Mouse (Mus musculus): ENCODE measurements around the gene Tbc1d9.

Tbc1d9 gene

DNA sequence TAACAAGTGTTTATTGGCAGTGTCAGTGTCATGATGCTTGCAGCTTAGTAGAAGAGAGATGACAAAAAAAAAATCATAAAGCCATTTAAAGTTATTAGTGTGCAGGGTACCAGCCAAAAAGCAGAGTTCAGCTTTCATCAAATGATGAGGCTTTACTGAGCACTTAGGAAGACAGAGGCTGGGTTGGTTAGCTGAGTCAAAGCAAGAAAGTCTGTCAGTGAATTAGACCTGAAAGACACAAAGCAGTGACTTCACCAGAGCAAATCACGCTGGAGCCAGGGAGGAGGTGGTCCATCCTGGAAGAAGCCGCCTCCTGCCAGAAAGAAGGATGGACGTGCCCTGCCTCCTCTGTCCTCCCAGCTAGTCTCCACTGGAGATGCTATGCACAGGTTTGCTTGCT, 2.8 kb downstream of the Tbc1d9 start:
- H3K27me3 ChIP-seq (ENCODE audit: control insufficient read depth, insufficient read depth, low read length, poor library complexity, severe bottlenecking), result peaks cover 7% of the 10 kb centered on the region; the same call in 1 of the 2 replicates
- no peak for DNase-seq (ENCODE audit: low read depth, low spot score)
- no peaks in the 10 kb centered on the region for H3K36me3 ChIP-seq (ENCODE audit: control insufficient read depth, insufficient read depth, low read length, poor library complexity, severe bottlenecking)

DNA sequence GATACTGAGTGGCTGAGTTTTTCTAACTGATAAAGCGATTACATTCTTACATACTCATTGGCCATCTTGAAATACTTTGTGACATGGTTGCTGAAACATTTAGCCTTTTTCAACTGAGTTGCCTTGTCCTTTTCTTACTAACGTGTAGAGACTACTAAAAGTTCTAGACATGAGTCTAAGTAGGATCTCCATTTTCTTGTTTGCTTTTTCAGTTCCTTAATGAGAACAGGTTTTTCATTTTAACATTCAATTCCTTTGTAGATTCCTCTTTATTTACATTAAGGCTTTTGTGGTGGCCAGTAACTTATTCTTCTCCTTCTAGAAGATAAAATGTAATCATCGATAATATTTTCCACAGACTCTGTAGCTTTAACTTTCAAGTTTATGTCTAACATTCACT, 4.0 kb downstream of the Tbc1d9 start:
- Histone ChIP-seq H3K27me3 (ENCODE audit: control insufficient read depth, insufficient read depth, low read length, poor library complexity, severe bottlenecking) (peaks cover 7% of the 10 kb centered on the region; the same call in 1 of the 2 replicates), H3K36me3 (ENCODE audit: control insufficient read depth, insufficient read depth, low read length, poor library complexity, severe bottlenecking) (no peaks in the 10 kb centered on the region)
- DNase-seq (ENCODE audit: low read depth, low spot score), result no peak

DNA sequence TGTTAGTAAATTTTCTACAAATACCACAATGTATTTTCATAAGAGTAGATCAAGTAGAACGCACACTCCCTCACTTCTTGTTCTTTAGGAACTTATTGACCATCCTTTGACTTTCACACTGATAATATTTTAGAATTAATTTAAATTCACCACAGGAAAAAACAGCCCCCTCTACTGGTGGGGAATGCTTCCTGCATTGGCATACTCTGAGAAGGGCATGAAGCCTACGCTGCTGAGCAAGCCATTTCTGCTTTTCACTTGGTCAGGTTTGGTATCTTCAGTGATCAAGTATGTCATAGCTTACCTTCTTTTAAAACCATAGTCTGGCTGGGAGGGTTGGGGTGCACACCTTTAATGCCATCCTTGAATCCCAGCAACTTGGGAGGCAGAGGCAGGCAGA, 4.6 kb downstream of the Tbc1d9 start:
- no peaks in the 10 kb centered on the region for H3K36me3 ChIP-seq (ENCODE audit: control insufficient read depth, insufficient read depth, low read length, poor library complexity, severe bottlenecking)
- peaks cover 7% of the 10 kb centered on the region; the same call in 1 of the 2 replicates for H3K27me3 ChIP-seq (ENCODE audit: control insufficient read depth, insufficient read depth, low read length, poor library complexity, severe bottlenecking)
- peak; percentile 71 for DNase-seq (ENCODE audit: low read depth, low spot score)

GRCm38 (mm10) chr8:83170894-83171293, 5.7 kb downstream of the Tbc1d9 start:
- Histone ChIP-seq H3K27me3 (ENCODE audit: control insufficient read depth, insufficient read depth, low read length, poor library complexity, severe bottlenecking) (no peaks in the 10 kb centered on the region), H3K36me3 (ENCODE audit: control insufficient read depth, insufficient read depth, low read length, poor library complexity, severe bottlenecking) (no peaks in the 10 kb centered on the region; the same call in 1 of the 2 replicates)
- no peak for DNase-seq (ENCODE audit: low read depth, low spot score)

- DNase-seq (ENCODE audit: low read depth, low spot score), result no peak
- Histone ChIP-seq H3K27me3 (ENCODE audit: control insufficient read depth, insufficient read depth, low read length, poor library complexity, severe bottlenecking) (no peaks in the 10 kb centered on the region), H3K36me3 (ENCODE audit: control insufficient read depth, insufficient read depth, low read length, poor library complexity, severe bottlenecking) (no peaks in the 10 kb centered on the region; the same call in 1 of the 2 replicates)
These were observed 10.5 kb downstream of the Tbc1d9 start for GRCm38 (mm10) chr8:83175680-83176079.

- DNase-seq (ENCODE audit: low read depth, low spot score), result no peak
- no peaks in the 10 kb centered on the region; the same call in 1 of the 2 replicates for H3K36me3 ChIP-seq (ENCODE audit: control insufficient read depth, insufficient read depth, low read length, poor library complexity, severe bottlenecking)
- H3K27me3 ChIP-seq (ENCODE audit: control insufficient read depth, insufficient read depth, low read length, poor library complexity, severe bottlenecking), result no peaks in the 10 kb centered on the region
These were observed 11.6 kb downstream of the Tbc1d9 start for GRCm38 (mm10) chr8:83176785-83177184.

- DNase-seq (ENCODE audit: low read depth, low spot score), result no peak
- no peaks in the 10 kb centered on the region for H3K27me3 ChIP-seq (ENCODE audit: control insufficient read depth, insufficient read depth, low read length, poor library complexity, severe bottlenecking)
These were observed 12.4 kb downstream of the Tbc1d9 start for GRCm38 (mm10) chr8:83177317-83178195.

GRCm38 (mm10) chr8:83178228-83178742, 13.1 kb downstream of the Tbc1d9 start:
- Histone ChIP-seq H3K36me3 (ENCODE audit: control insufficient read depth, insufficient read depth, low read length, poor library complexity, severe bottlenecking) (no peaks in the 10 kb centered on the region; the same call in 1 of the 2 replicates), H3K27me3 (ENCODE audit: control insufficient read depth, insufficient read depth, low read length, poor library complexity, severe bottlenecking) (no peaks in the 10 kb centered on the region)
- DNase-seq (ENCODE audit: low read depth, low spot score), result peak; percentile 66

More at GRCm38 (mm10) chr8:83177317-83178195, 12.4 kb downstream of the Tbc1d9 start:
- H3K36me3 ChIP-seq (ENCODE audit: control insufficient read depth, insufficient read depth, low read length, poor library complexity, severe bottlenecking), result no peaks in the 10 kb centered on the region; the same call in 1 of the 2 replicates

DNA sequence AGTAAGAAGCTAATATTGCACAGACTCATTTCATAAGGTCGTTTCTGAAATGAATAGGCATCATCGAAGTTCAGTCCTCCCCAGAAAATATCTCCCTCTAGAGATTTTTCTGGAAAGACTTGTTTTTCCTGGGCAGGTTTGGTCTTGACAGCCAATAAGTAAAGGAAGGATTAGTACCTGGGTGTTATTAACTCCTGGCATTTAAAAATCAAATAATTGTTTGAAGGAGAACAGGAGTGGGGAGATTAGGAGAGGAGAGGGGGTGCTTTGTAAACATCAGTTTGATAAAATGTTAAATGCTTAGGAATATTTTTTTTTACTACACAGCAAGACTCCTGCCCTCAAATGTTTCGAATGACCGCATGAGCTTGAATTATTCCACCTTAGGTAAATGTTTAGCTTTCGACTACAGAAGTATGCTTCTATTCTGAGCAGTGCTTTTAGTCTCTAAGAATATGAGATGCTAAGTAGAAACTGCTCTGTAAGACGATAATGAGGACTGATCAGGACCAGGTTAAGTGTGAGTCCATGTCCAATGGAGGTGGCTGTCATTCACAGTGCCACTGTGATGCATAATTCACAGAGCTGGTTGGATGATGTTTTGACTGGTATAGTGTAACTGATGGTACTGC, 16.8 kb downstream of the Tbc1d9 start:
- no peak for DNase-seq (ENCODE audit: low read depth, low spot score)
- H3K36me3 ChIP-seq (ENCODE audit: control insufficient read depth, insufficient read depth, low read length, poor library complexity, severe bottlenecking), result no peaks in the 10 kb centered on the region

DNA sequence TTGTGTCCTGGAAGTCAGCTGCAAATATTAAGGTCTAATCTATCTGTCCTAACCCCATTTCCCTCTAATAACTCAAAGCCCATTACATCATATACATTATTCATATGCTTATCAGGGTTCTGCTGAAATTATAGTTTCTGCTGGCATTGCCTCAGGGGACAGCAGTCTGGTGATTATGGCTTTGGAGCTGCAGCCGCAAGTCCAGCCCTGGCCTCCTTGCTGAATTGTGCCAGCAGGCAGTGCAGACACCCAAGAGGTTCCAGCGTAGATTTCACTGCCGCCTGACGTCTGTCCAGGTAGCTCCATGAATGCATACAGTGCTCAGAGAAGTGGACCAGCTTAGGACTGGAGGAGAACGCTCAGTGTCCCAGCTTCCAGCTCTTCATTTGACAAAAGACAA, 17.6 kb downstream of the Tbc1d9 start:
- no peaks in the 10 kb centered on the region for H3K27me3 ChIP-seq (ENCODE audit: control insufficient read depth, insufficient read depth, low read length, poor library complexity, severe bottlenecking)
- no peaks in the 10 kb centered on the region for H3K36me3 ChIP-seq (ENCODE audit: control insufficient read depth, insufficient read depth, low read length, poor library complexity, severe bottlenecking)
- DNase-seq (ENCODE audit: low read depth, low spot score), result no peak

More for the DNA sequence above, 16.8 kb downstream of the Tbc1d9 start:
- no peaks in the 10 kb centered on the region for H3K27me3 ChIP-seq (ENCODE audit: control insufficient read depth, insufficient read depth, low read length, poor library complexity, severe bottlenecking)

DNA sequence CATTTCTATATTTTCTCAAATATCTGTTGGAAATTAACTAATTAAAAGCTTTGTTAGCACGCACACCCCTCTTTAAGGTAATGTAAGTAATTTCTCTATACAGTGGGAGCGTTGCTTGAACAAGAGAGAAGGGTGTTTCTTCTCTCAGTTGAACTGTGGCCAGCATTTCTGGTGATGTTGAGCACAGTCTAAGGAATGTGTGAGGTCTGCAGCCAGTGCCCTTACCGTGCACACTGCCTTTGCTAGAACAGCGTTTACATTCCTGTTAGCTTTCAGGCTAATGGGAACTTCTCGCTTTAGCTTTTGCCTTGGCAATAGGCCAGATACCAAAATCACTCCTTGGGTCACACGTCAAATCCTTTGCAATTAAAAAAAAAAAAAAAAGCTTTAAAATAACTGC, 21.2 kb downstream of the Tbc1d9 start:
- Histone ChIP-seq H3K36me3 (ENCODE audit: control insufficient read depth, insufficient read depth, low read length, poor library complexity, severe bottlenecking) (no peaks in the 10 kb centered on the region), H3K27me3 (ENCODE audit: control insufficient read depth, insufficient read depth, low read length, poor library complexity, severe bottlenecking) (no peaks in the 10 kb centered on the region)
- DNase-seq (ENCODE audit: low read depth, low spot score), result no peak

- Histone ChIP-seq H3K27me3 (ENCODE audit: control insufficient read depth, insufficient read depth, low read length, poor library complexity, severe bottlenecking) (no peaks in the 10 kb centered on the region), H3K36me3 (ENCODE audit: control insufficient read depth, insufficient read depth, low read length, poor library complexity, severe bottlenecking) (no peaks in the 10 kb centered on the region)
- no peak for DNase-seq (ENCODE audit: low read depth, low spot score)
These were observed 22.3 kb downstream of the Tbc1d9 start for GRCm38 (mm10) chr8:83187363-83187962.

DNA sequence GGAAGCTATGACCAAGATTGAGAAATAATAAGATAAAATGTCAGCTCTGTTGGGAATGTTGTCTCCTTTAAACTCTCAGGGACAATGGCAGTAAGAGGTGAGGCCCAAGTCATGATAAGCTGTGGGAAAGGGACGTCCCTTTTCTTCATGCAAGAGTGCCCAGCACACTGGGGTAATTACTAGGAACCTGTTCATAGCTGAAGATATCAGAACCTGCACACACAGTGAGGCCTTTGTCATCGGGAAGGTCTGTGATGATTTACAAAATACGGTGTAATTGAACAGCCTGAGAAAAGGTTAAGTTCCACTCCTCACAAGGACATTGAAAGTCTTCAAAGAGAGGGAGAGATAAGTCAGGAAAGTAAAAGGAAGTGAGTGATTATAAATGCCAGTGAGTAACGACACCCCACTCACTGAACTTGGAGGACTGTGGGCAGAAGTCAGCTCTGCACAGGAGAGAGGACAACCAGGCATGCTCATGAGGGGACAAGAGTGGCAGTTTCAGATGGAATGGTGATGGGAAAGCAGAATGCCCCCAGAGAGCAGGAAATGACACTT, 24.5 kb downstream of the Tbc1d9 start:
- Histone ChIP-seq H3K36me3 (ENCODE audit: control insufficient read depth, insufficient read depth, low read length, poor library complexity, severe bottlenecking) (no peaks in the 10 kb centered on the region), H3K27me3 (ENCODE audit: control insufficient read depth, insufficient read depth, low read length, poor library complexity, severe bottlenecking) (no peaks in the 10 kb centered on the region)
- no peak for DNase-seq (ENCODE audit: low read depth, low spot score)

DNA sequence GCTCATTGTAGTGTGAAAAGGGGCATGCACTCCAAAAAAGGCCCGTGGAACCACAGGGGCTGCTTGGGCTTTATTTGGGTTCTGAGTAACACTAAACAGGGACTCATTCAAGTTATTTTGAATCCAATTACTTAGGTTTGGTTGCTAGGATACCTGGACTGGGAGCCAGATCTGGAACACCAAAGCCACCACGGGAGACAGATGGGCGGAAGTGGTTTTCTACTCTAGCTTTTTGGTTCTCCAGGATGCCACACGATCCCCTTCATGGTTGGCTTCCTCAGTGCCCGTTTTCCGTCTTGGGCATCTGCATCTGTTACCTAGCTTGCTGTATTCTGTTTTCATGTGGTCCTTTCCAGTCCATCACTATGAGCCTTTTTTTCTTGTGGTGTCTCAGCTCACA, 30.9 kb downstream of the Tbc1d9 start:
- Histone ChIP-seq H3K27me3 (ENCODE audit: control insufficient read depth, insufficient read depth, low read length, poor library complexity, severe bottlenecking) (no peaks in the 10 kb centered on the region), H3K36me3 (ENCODE audit: control insufficient read depth, insufficient read depth, low read length, poor library complexity, severe bottlenecking) (no peaks in the 10 kb centered on the region)
- DNase-seq (ENCODE audit: low read depth, low spot score), result no peak

Data from splenic B cell, adult 2 months (primary cell).